Mouse (Mus musculus): Measurements from ENCODE around the gene 1700029I15Rik. TPM values are rescaled to one million over a fixed set of nuclear protein-coding genes. Genes with fewer than 3 reads are reported as not detected.

Gene 1700029I15Rik
- polyA plus RNA-seq, 1 experiment from 2014 or later = 8.0 TPM

- Histone ChIP-seq H3K9me3 (replicated peaks) (no peaks in the 10 kb centered on the region), H3K4me3 (replicated peaks) (peak overlapping the region; percentile 93), H3K36me3 (no peaks in the 10 kb centered on the region), H3K27ac (replicated peaks) (peak overlapping the region; percentile 88), H3K4me2 (peak overlapping the region; percentile 82), H3K27me3 (replicated peaks) (0 out of 2 replicates have a peak, but pooled peaks cover 3% of the 10 kb centered on the region), H3K9ac (replicated peaks) (peak overlapping the region; percentile 83), H3K4me1 (peaks cover 65% of the 10 kb centered on the region)
- ATAC-seq (ENCODE audit: low FRiP score) = no peak
- 30% methylated on average over 17 of the region's 17 CpGs for WGBS
These were observed 50.3 kb downstream of the 1700029I15Rik start for GRCm38 (mm10) chr2:92432299-92433295.

DNA sequence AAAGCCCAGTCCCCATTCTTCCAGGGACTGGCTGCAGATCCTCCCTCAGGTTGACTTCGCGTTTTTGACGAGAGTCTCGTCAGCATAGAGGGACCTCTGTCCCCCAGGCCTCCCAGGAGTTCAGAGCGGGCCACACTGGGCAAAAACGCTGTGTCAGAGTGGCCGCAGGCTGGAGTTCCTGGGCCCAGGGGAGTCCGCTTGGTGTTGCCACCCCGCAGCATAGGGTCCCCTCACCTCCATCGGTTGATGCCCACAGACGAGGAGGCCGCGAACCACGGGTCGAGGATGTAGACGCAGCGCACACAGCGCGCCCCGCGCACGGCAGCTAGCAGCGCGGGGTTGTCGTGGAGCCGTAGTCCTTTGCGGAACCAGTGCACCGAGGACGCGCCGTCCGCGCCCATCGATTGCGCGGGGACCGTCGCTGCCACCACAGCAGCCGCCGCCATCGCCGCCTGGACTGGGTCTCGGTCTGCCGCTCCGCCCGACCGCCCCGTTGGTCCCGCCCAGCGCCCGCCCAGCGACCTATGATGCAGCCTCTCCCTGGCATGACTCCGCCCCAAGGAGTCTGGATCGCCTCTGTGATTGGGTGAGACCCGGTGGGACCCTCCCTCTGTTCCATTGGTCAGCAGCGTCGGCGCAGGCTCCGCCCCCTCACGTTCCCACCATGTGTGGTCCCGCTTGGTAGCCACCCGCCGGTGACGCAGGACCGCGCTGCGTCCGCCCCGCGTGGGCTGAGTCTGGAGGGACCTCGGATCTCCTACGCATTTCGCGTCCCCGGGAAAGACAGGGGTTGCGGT, 51.4 kb downstream of the 1700029I15Rik start, which contains the start of gene Cry2:
TSS of gene Cry2 (minus strand) at position 466 of the 797 bp plus-strand sequence.
- Histone ChIP-seq H3K4me1 (peaks cover 53% of the 10 kb centered on the region), H3K27ac (replicated peaks) (peak within 1 kb of the TSS; percentile 88), H3K4me2 (peak within 1 kb of the TSS; percentile 82), H3K9me3 (replicated peaks) (no peaks in the 10 kb centered on the region), H3K36me3 (no peaks in the 10 kb centered on the region), H3K9ac (replicated peaks) (peak within 1 kb of the TSS; percentile 83), H3K4me3 (replicated peaks) (peak within 1 kb of the TSS; percentile 93), H3K27me3 (replicated peaks) (0 out of 2 replicates have a peak, but pooled peaks cover 3% of the 10 kb centered on the region)
- under 1% methylated on average over 73 of the region's 76 CpGs for WGBS
- ATAC-seq (ENCODE audit: low FRiP score) = peak; percentile 97

GRCm38 (mm10) chr2:92434375-92434745, 52.0 kb downstream of the 1700029I15Rik start:
- Histone ChIP-seq H3K36me3 (no peaks in the 10 kb centered on the region), H3K4me3 (replicated peaks) (peak overlapping the region; percentile 93), H3K9ac (replicated peaks) (peak overlapping the region; percentile 52), H3K4me1 (peaks cover 47% of the 10 kb centered on the region), H3K27me3 (replicated peaks) (0 out of 2 replicates have a peak, but pooled peaks cover 3% of the 10 kb centered on the region), H3K27ac (replicated peaks) (peak overlapping the region; percentile 80), H3K4me2 (peak overlapping the region; percentile 82), H3K9me3 (replicated peaks) (no peaks in the 10 kb centered on the region)
- WGBS = 6% methylated on average over 12 of the region's 12 CpGs
- ATAC-seq (ENCODE audit: low FRiP score) = no peak

- H3K9ac ChIP-seq (replicated peaks) = peak overlapping the region; percentile 52; the same call in 1 of the 2 replicates
- H3K27me3 ChIP-seq (replicated peaks) = 0 out of 2 replicates have a peak, but pooled peaks cover 3% of the 10 kb centered on the region
- peaks cover 41% of the 10 kb centered on the region for H3K4me1 ChIP-seq
- no peak for ATAC-seq (ENCODE audit: low FRiP score)
- H3K9me3 ChIP-seq (replicated peaks) = no peaks in the 10 kb centered on the region
- WGBS = 55% methylated on average over 6 of the region's 6 CpGs
- H3K4me3 ChIP-seq (replicated peaks) = peak overlapping the region; percentile 93
- H3K36me3 ChIP-seq = no peaks in the 10 kb centered on the region
- H3K27ac ChIP-seq (replicated peaks) = peak overlapping the region; percentile 80; the same call in 1 of the 2 replicates
- peak overlapping the region; percentile 82 for H3K4me2 ChIP-seq
These were observed 52.7 kb downstream of the 1700029I15Rik start for GRCm38 (mm10) chr2:92435023-92435422.

Small RNA genes within 50 kb of the gene (microRNA-seq; reads per million reads assigned to microRNA genes)
- not detected for gene Mir7000

Other genes starting within 250 kb of the 1700029I15Rik start
- 39.1 and 39.7 TPM in 2 replicates for gene Pex16, start 7.9 kb upstream of the 1700029I15Rik start, polyA plus RNA-seq (2015; fragmentation: Nextera tagmentation; extraction: Ambion mirVana)
- 0.95 and 2.5 TPM in 2 replicates for gene Large2, start 7.7 kb upstream of the 1700029I15Rik start, polyA plus RNA-seq (2015; fragmentation: Nextera tagmentation; extraction: Ambion mirVana)
- gene Mapk8ip1, start 18.7 kb downstream of the 1700029I15Rik start, polyA plus RNA-seq (2015; fragmentation: Nextera tagmentation; extraction: Ambion mirVana) = 134 and 169 TPM in 2 replicates
- gene Cry2, start 51.5 kb downstream of the 1700029I15Rik start, polyA plus RNA-seq (2015; fragmentation: Nextera tagmentation; extraction: Ambion mirVana) = 43.0 and 46.0 TPM in 2 replicates
- 16.6 and 22.1 TPM in 2 replicates for gene Slc35c1, start 78.0 kb downstream of the 1700029I15Rik start, polyA plus RNA-seq (2015; fragmentation: Nextera tagmentation; extraction: Ambion mirVana)
- gene Chst1, start 217.2 kb downstream of the 1700029I15Rik start, polyA plus RNA-seq (2015; fragmentation: Nextera tagmentation; extraction: Ambion mirVana) = 24.0 and 25.2 TPM in 2 replicates

Measured in neural tube, embryonic 15.5 days (tissue).